Comparison of ENCODE assay signal across 8 mouse cellular contexts in genomic region chr11:119203423-119203822, GRCm38 (mm10). TPM values are rescaled to one million over a fixed set of nuclear protein-coding genes. Genes with fewer than 3 reads are reported as not detected.
DNase-seq lines count a peak whose midpoint lies in the region; ATAC-seq lines count a peak whose summit lies in the region.

No protein-coding gene starts in this region.

- DNase-seq in gastrocnemius, postnatal 14 days = peak; percentile 26
- no peak for DNase-seq in gastrocnemius, adult 8-10 months (ENCODE audit: low spot score in 2 of 2)
- DNase-seq in 3T3-L1 (ENCODE audit: low read depth, low spot score) = peak; percentile 62
- DNase-seq in R1 (ENCODE audit: low read depth, low spot score) = peak; percentile 36
- peak; percentile 62 for DNase-seq in limb, embryonic 11.5 days (ENCODE audit: low spot score)
- peak; percentile 50 for DNase-seq in retina, postnatal 1 day
- DNase-seq in urinary bladder, postnatal 4 days (ENCODE audit: low spot score in 2 of 2) = no peak
- DNase-seq in left cerebral cortex, postnatal 14 days (ENCODE audit: low spot score in 2 of 2) = no peak

- H3K36me3 ChIP-seq in limb, embryonic 11.5 days (ENCODE audit: control insufficient read depth, insufficient read depth, low read length) = peaks cover 4% of the 10 kb centered on the region

- no peak overlapping the region for H3K9ac ChIP-seq in limb, embryonic 11.5 days (ENCODE audit: low read length)

- intact Hi-C loops in gastrocnemius, postnatal 14 days (cut with DNase I; ENCODE audit: low total_unique reads) = no loop called here
- intact Hi-C loops in left cerebral cortex, postnatal 14 days (cut with DNase I) = loop anchor here (5.0 kb wide), 1 partner anchor 44 kb away; no protein-coding TSS in a partner anchor

- no peaks in the 10 kb centered on the region for H3K27me3 ChIP-seq in limb, embryonic 11.5 days (ENCODE audit: control insufficient read depth, insufficient read depth, low read length)

- H3K9me3 ChIP-seq in limb, embryonic 11.5 days (ENCODE audit: control insufficient read depth, low read length) = no peaks in the 10 kb centered on the region

- H3K27ac ChIP-seq in limb, embryonic 11.5 days (replicated peaks; ENCODE audit: low read depth, low read length) = no peak overlapping the region

- peaks cover 2% of the 10 kb centered on the region; the same call in 1 of the 2 replicates for H3K4me1 ChIP-seq in limb, embryonic 11.5 days (ENCODE audit: control insufficient read depth, insufficient read depth, low read length)

- WGBS in limb, embryonic 11.5 days = 51% methylated on average over 5 of the region's 5 CpGs

- H3K4me2 ChIP-seq in limb, embryonic 11.5 days (ENCODE audit: low read depth, severe bottlenecking) = no peak overlapping the region

- no peak overlapping the region for H3K4me3 ChIP-seq in limb, embryonic 11.5 days (ENCODE audit: low read depth, low read length)

- no peak for ATAC-seq in limb, embryonic 11.5 days (ENCODE audit: insufficient number of reproducible peaks, low FRiP score, low TSS enrichment, low read depth)

RNA-seq across cellular contexts. Expression of gene Tbc1d16, which starts 24.9 kb away (rescaled TPM):
- total RNA-seq in gastrocnemius, postnatal 14 days (2021) = 10 to 100 TPM; 14.3 to 18.5 TPM
- total RNA-seq in gastrocnemius, adult 8-10 months (2022) = 10 to 100 TPM; 31.6 to 45.5 (median 40.5) TPM
- 10.8 TPM in 2 replicates for polyA plus RNA-seq in limb, embryonic 11.5 days (2014; fragmentation: Nextera tagmentation; extraction: Ambion mirVana)
- 10 to 100 TPM; 51.3 to 56.4 TPM for total RNA-seq in left cerebral cortex, postnatal 14 days (2021)

RNA-seq across cellular contexts. Expression of gene Ccdc40, which starts 24.9 kb away (rescaled TPM):
- total RNA-seq in gastrocnemius, postnatal 14 days (2021) = not detected
- total RNA-seq in gastrocnemius, adult 8-10 months (2022) = 1 to 10 TPM in 1 of 4 experiments, not detected in 3; 1.3 TPM
- 8.9 and 10.8 TPM in 2 replicates for polyA plus RNA-seq in limb, embryonic 11.5 days (2014; fragmentation: Nextera tagmentation; extraction: Ambion mirVana)
- 1 to 10 TPM; 1.1 to 1.8 TPM for total RNA-seq in left cerebral cortex, postnatal 14 days (2021)

Comparison
In these comparisons a context has a peak if more than half of its experiments do, and no peak if none do; other contexts are left out.
1. DNase-seq: peak in gastrocnemius, postnatal 14 days (single experiment), 3T3-L1 (single experiment), R1 (single experiment), limb, embryonic 11.5 days (single experiment) and retina, postnatal 1 day (single experiment); none in gastrocnemius, adult 8-10 months (0 of 2), urinary bladder, postnatal 4 days (0 of 2) and left cerebral cortex, postnatal 14 days (0 of 2).